Mouse (Mus musculus) MEL (cell line): ENCODE data around the gene Rims1. TPM values are rescaled to one million over a fixed set of nuclear protein-coding genes. Genes with fewer than 3 reads are reported as not detected.

Experiments used
- DNase-seq: peaks from one replicate; pipeline ENCODE4 v3.0.0; 2011; ENCODE audit warnings: low read depth, low spot score
- H3K27ac ChIP-seq: 2 replicates; pipeline ENCODE4 v1.5.1; 2012; ENCODE audit warnings: low read depth, mild to moderate bottlenecking, control low read depth, low read length, moderate library complexity; ENCODE audit not compliant: control insufficient read depth
- H3K27me3 ChIP-seq, 2 experiments: fragments of 150-350 bp in 1 of 2; sonication (generic) in 1 of 2; 2 replicates each; pipeline ENCODE4 v1.6.1; 2012; ENCODE audit warnings: low read length in 2 of 2, mild to moderate bottlenecking in 2 of 2, improper control_type of control experiment in 1 of 2, moderate library complexity in 1 of 2; ENCODE audit not compliant: insufficient read depth in 2 of 2, control insufficient read depth in 1 of 2
- H3K36me3 ChIP-seq, 2 experiments: 2 replicates each; pipeline ENCODE4 v1.6.1; 2012 to 2014; ENCODE audit warnings: low read length in 2 of 2, improper control_type of control experiment in 1 of 2, inconsistent platforms in 1 of 2, mild to moderate bottlenecking in 1 of 2; ENCODE audit not compliant: insufficient read depth in 2 of 2, control insufficient read depth in 1 of 2
- H3K4me1 ChIP-seq, 2 experiments: fragments of 150-350 bp in 1 of 2; sonication (generic) in 1 of 2; 2 replicates each; pipeline ENCODE4 v1.6.1; 2012; ENCODE audit warnings: low read length in 2 of 2, improper control_type of control experiment in 1 of 2, mild to moderate bottlenecking in 1 of 2; ENCODE audit not compliant: insufficient read depth in 2 of 2, control insufficient read depth in 1 of 2
- H3K4me3 ChIP-seq, 2 experiments: fragments of 150-350 bp in 1 of 2; sonication (generic) in 1 of 2; 2 replicates each; pipeline ENCODE4 v1.5.1; 2012; ENCODE audit warnings: low read depth in 2 of 2, low read length in 2 of 2, mild to moderate bottlenecking in 2 of 2, moderate library complexity in 2 of 2, control low read depth in 1 of 2, improper control_type of control experiment in 1 of 2; ENCODE audit not compliant: control insufficient read depth in 1 of 2, insufficient read depth in 1 of 2
- H3K79me2 ChIP-seq: 2 replicates; pipeline ENCODE4 v1.6.1; 2012; ENCODE audit warnings: mild to moderate bottlenecking, low read length, moderate library complexity; ENCODE audit not compliant: control insufficient read depth, poor library complexity, insufficient read depth
- H3K9ac ChIP-seq: 2 replicates; pipeline ENCODE4 v1.6.1; 2012; ENCODE audit warnings: low read depth, mild to moderate bottlenecking, control low read depth, low read length, moderate library complexity; ENCODE audit not compliant: control insufficient read depth, poor library complexity, severe bottlenecking
- H3K9me3 ChIP-seq: fragments of 150-350 bp; sonication (generic); replicated peaks from 2 replicates; pipeline ENCODE4 v1.6.1; 2012; ENCODE audit warnings: mild to moderate bottlenecking, low read length, improper control_type of control experiment, moderate library complexity; ENCODE audit not compliant: insufficient read depth
- BHLHE40 ChIP-seq: IDR thresholded peaks from 2 replicates; pipeline ENCODE4 v1.6.1; 2012; ENCODE audit warnings: low read depth, mild to moderate bottlenecking, inconsistent platforms, low read length, improper control_type of control experiment, borderline replicate concordance
- CHD2 ChIP-seq: IDR thresholded peaks from 2 replicates; pipeline ENCODE4 v1.6.1; 2011; ENCODE audit warnings: low read length, improper control_type of control experiment
- CTCF ChIP-seq, 3 experiments: IDR thresholded peaks in 2 of 3; conservative IDR thresholded peaks in 1 of 3; 2 replicates each; pipeline ENCODE4 v1.5.1; 2011 to 2012; ENCODE audit warnings: low read length in 3 of 3, low read depth in 2 of 3, mild to moderate bottlenecking in 2 of 3, improper control_type of control experiment in 1 of 3, inconsistent platforms in 1 of 3, mixed read lengths in 1 of 3, moderate library complexity in 1 of 3; ENCODE audit not compliant: control insufficient read depth in 1 of 3, insufficient read depth in 1 of 3, poor library complexity in 1 of 3, severe bottlenecking in 1 of 3
- E2F4 ChIP-seq: IDR thresholded peaks from 2 replicates; pipeline ENCODE4 v1.6.1; 2011; ENCODE audit warnings: low read depth, low read length, improper control_type of control experiment, borderline replicate concordance
- ELF1 ChIP-seq: IDR thresholded peaks from 2 replicates; pipeline ENCODE4 v1.6.1; 2014; ENCODE audit warnings: low read depth, mild to moderate bottlenecking, inconsistent platforms, low read length, improper control_type of control experiment, moderate library complexity
- GABPA ChIP-seq: IDR thresholded peaks from 2 replicates; pipeline ENCODE4 v1.6.1; 2012; ENCODE audit warnings: low read depth, mild to moderate bottlenecking, inconsistent platforms, low read length, improper control_type of control experiment, moderate library complexity
- GATA1 ChIP-seq: IDR thresholded peaks from 2 replicates; pipeline ENCODE4 v1.6.1; 2011; ENCODE audit warnings: low read depth, low read length, improper control_type of control experiment
- JUND ChIP-seq: IDR thresholded peaks from 2 replicates; pipeline ENCODE4 v1.6.1; 2011; ENCODE audit warnings: low read depth, mild to moderate bottlenecking, improper control_type of control experiment, low read length
- MAFK ChIP-seq: IDR thresholded peaks from 2 replicates; pipeline ENCODE4 v1.6.1; 2011; ENCODE audit warnings: low read depth, mild to moderate bottlenecking, low read length, improper control_type of control experiment, borderline replicate concordance
- MAX ChIP-seq: IDR thresholded peaks from 2 replicates; pipeline ENCODE4 v1.6.1; 2011; ENCODE audit warnings: low read length, improper control_type of control experiment
- MEF2A ChIP-seq: IDR thresholded peaks from 2 replicates; pipeline ENCODE4 v1.6.1; 2014; ENCODE audit warnings: low read depth, mild to moderate bottlenecking, inconsistent platforms, low read length, improper control_type of control experiment; ENCODE audit not compliant: poor library complexity, insufficient replicate concordance, severe bottlenecking; ENCODE audit errors: extremely low read depth
- MXI1 ChIP-seq: IDR thresholded peaks from 2 replicates; pipeline ENCODE4 v1.6.1; 2011; ENCODE audit warnings: mild to moderate bottlenecking, low read depth, low read length, improper control_type of control experiment
- MYB ChIP-seq: IDR thresholded peaks from 2 replicates; pipeline ENCODE4 v1.6.1; 2011; ENCODE audit warnings: mild to moderate bottlenecking, low read depth, low read length, improper control_type of control experiment
- NRF1 ChIP-seq: IDR thresholded peaks from 2 replicates; pipeline ENCODE4 v1.6.1; 2014; ENCODE audit warnings: low read depth, mild to moderate bottlenecking, inconsistent platforms, low read length, improper control_type of control experiment, moderate library complexity; ENCODE audit not compliant: poor library complexity, insufficient read depth, severe bottlenecking
- RAD21 ChIP-seq: IDR thresholded peaks from 2 replicates; pipeline ENCODE4 v1.6.1; 2011; ENCODE audit warnings: mild to moderate bottlenecking, low read depth, low read length, improper control_type of control experiment
- USF1 ChIP-seq: IDR thresholded peaks from 2 replicates; pipeline ENCODE4 v1.6.1; 2014; ENCODE audit warnings: low read depth, mild to moderate bottlenecking, inconsistent platforms, low read length, improper control_type of control experiment, moderate library complexity
- USF2 ChIP-seq, 2 experiments: IDR thresholded peaks; 2 replicates each; pipeline ENCODE4 v1.6.1; 2011 to 2012; ENCODE audit warnings: improper control_type of control experiment in 2 of 2, low read length in 2 of 2, borderline replicate concordance in 1 of 2, inconsistent platforms in 1 of 2, low read depth in 1 of 2, mild to moderate bottlenecking in 1 of 2; ENCODE audit not compliant: insufficient read depth in 1 of 2
- ZMIZ1 ChIP-seq: IDR thresholded peaks from 2 replicates; pipeline ENCODE4 v1.6.1; 2012; ENCODE audit warnings: low read depth, mild to moderate bottlenecking, inconsistent platforms, low read length, improper control_type of control experiment, moderate library complexity
- polyA plus RNA-seq, 2 experiments: library from polyadenylated mRNA; stranded (reverse) in 1 of 2; unstranded in 1 of 2; fragments of >175 nt in 1 of 2; fragments of >200 nt in 1 of 2; gene quantifications; 2 replicates each; pipeline versions ENCODE4 v1.2.1 to v1.2.4; 2012; ENCODE audit warnings: low replicate concordance in 2 of 2, low read depth in 1 of 2; ENCODE audit not compliant: insufficient read length in 2 of 2, insufficient read depth in 1 of 2, missing spikeins in 1 of 2
- total RNA-seq: library from RNA; depleted of rRNA; stranded (reverse); fragments of 300-350 nt; gene quantifications from 2 replicates; pipeline ENCODE4 v1.2.3, GENCODE M21; 2012

The Rims1 gene
- total and polyA plus RNA-seq, 3 experiments, result 0.31 TPM; not detected in 2

DNA sequence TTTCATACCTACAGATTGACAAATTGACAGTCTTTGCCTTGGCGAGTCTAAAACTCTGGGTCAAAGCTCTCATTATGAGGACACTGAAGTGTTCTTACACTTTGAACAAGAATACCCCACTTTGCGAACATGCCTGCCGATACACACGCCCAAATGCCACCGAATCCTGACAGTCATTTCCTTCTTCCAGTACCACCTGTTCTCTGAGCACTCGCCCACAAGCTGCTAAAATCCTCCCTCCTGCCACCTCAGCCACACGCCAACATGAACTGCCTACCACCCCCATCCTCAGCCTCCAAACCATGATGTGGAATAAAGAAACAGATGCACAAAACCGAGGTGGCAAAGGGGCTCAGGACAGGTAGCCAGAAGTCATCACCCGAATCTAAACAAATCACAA lies 150.9 kb downstream of the Rims1 start:
- Histone ChIP-seq H3K9me3 (no peaks in the 10 kb centered on the region), H3K27ac (no peak overlapping the region)
- TF ChIP-seq GATA1 (no peak), MYB (no peak), GABPA (no peak), USF1 (no peak), MAFK (no peak), E2F4 (no peak)
- TF ChIP-seq, all 39 proteins: peak for 0
- H3K4me3 ChIP-seq, result no peak overlapping the region
- no peak for DNase-seq
- no peaks in the 10 kb centered on the region for H3K36me3 ChIP-seq
- H3K27me3 ChIP-seq, result no peaks in the 10 kb centered on the region
- no peaks in the 10 kb centered on the region for H3K79me2 ChIP-seq
- no peak overlapping the region for H3K9ac ChIP-seq
- H3K4me1 ChIP-seq, result no peaks in the 10 kb centered on the region

DNA sequence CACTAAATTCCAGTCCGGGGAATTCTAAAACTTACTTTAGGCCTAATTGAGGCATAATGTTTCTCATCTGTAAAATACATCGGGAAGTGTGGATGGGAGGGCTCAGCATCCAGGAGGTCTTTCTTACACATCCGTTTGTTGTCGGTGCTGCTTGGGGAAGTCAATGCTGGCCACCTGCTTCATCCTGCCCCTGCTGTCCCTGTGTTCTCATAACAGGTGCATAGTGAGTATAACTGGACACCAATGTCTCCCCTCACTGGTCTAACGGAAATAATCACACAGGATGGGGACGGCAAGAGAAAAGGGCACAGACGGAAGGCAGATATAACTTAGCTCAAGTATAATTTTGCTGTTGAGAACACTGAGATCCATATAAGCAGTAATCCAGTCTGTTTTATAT lies 155.2 kb downstream of the Rims1 start:
- no peak overlapping the region for H3K4me3 ChIP-seq
- H3K27me3 ChIP-seq, result no peaks in the 10 kb centered on the region
- no peaks in the 10 kb centered on the region for H3K79me2 ChIP-seq
- no peaks in the 10 kb centered on the region for H3K9me3 ChIP-seq
- TF ChIP-seq NRF1 (no peak), MXI1 (no peak), E2F4 (no peak), USF2 (IDR thresholded peaks at IDR 0.05; ENCODE audit: borderline replicate concordance in 1 of 2, insufficient read depth in 1 of 2, low read depth in 1 of 2, low read length in 2 of 2) (no peak), MYB (no peak), RAD21 (no peak), ZMIZ1 (no peak), MAX (no peak), MEF2A (no peak), CTCF (IDR thresholded peaks at IDR 0.05 in 2 of 3, conservative IDR thresholded peaks at IDR 0.05 in 1 of 3; ENCODE audit: control insufficient read depth in 1 of 3, insufficient read depth in 1 of 3, low read depth in 2 of 3, low read length in 3 of 3, poor library complexity in 1 of 3, severe bottlenecking in 1 of 3) (no peak), USF1 (no peak), ELF1 (no peak), CHD2 (no peak), GATA1 (no peak), JUND (no peak), BHLHE40 (no peak)
- H3K36me3 ChIP-seq, result no peaks in the 10 kb centered on the region
- no peak for DNase-seq
- no peak overlapping the region for H3K9ac ChIP-seq
- H3K27ac ChIP-seq, result no peak overlapping the region
- no peaks in the 10 kb centered on the region for H3K4me1 ChIP-seq
